Mouse (Mus musculus) myocyte (in vitro differentiated cells): ENCODE results near the gene Rhox4f.
"Not testable (repeated sequence)": the region's sequence is repeated elsewhere in the genome, so short reads cannot be mapped to it uniquely, and the experiment has no call there.

Source experiments
- MYOD1 ChIP-seq, 3 experiments: IDR thresholded peaks; one replicate each; pipeline ENCODE4 v1.6.1; 2011; ENCODE audit warnings: control low read depth in 2 of 3, low read depth in 2 of 3, mild to moderate bottlenecking in 2 of 3, moderate library complexity in 1 of 3; ENCODE audit not compliant: insufficient read length in 2 of 3, control insufficient read depth in 1 of 3
- POLR2A ChIP-seq: IDR thresholded peaks from one replicate; pipeline ENCODE4 v1.6.1; 2011; ENCODE audit warnings: low read depth, mild to moderate bottlenecking, control low read depth, moderate library complexity; ENCODE audit not compliant: insufficient read length
- REST ChIP-seq: IDR thresholded peaks from one replicate; pipeline ENCODE4 v1.6.1; 2011; ENCODE audit warnings: mild to moderate bottlenecking, control low read depth, moderate library complexity; ENCODE audit not compliant: insufficient read depth, insufficient read length

- TF ChIP-seq POLR2A; REST; MYOD1 (IDR thresholded peaks at IDR 0.05; ENCODE audit: control insufficient read depth in 1 of 3, insufficient read length in 2 of 3, low read depth in 2 of 3): not testable (repeated sequence)
These were observed 36.4 kb downstream of the Rhox4f start, which contains the start of gene Rhox2f for GRCm38 (mm10) chrX:37571105-37571504.
